Mouse (Mus musculus) CD4-positive, CD25-positive, alpha-beta regulatory T cell, adult 4 months (primary cell): ENCODE data around the gene Nkx2-3. TPM values are rescaled to one million over a fixed set of nuclear protein-coding genes. Genes with fewer than 3 reads are reported as not detected.

Experiments used
- ATAC-seq: one replicate; pipeline ENCODE4 v1.8.0; 2017
- polyA plus RNA-seq, 2 experiments: library from polyadenylated mRNA; unstranded; fragments of 100-300 nt; shearing (Covaris generic); gene quantifications; one replicate each; pipeline ENCODE4 v1.2.1; 2017

The Nkx2-3 gene
- polyA plus RNA-seq, 2 experiments from 2014 or later = not detected

GRCm38 (mm10) chr19:43619916-43620479 is 7.9 kb downstream of the Nkx2-3 start:
- ATAC-seq = no peak

GRCm38 (mm10) chr19:43623913-43624312 is 11.8 kb downstream of the Nkx2-3 start:
- peak; percentile 73 for ATAC-seq

GRCm38 (mm10) chr19:43626160-43626559 is 14.0 kb downstream of the Nkx2-3 start:
- ATAC-seq = no peak

GRCm38 (mm10) chr19:43627345-43627744 is 15.2 kb downstream of the Nkx2-3 start:
- no peak for ATAC-seq

GRCm38 (mm10) chr19:43629088-43629487 is 17.0 kb downstream of the Nkx2-3 start:
- ATAC-seq = no peak

GRCm38 (mm10) chr19:43630466-43631251 is 18.5 kb downstream of the Nkx2-3 start:
- ATAC-seq = peak; percentile 90

GRCm38 (mm10) chr19:43641833-43642232 is 29.7 kb downstream of the Nkx2-3 start:
- ATAC-seq = no peak

GRCm38 (mm10) chr19:43642843-43643242 is 30.7 kb downstream of the Nkx2-3 start:
- no peak for ATAC-seq

- ATAC-seq = no peak
These were observed 33.4 kb downstream of the Nkx2-3 start for GRCm38 (mm10) chr19:43645508-43645907.

GRCm38 (mm10) chr19:43646852-43647251 is 34.7 kb downstream of the Nkx2-3 start:
- ATAC-seq = no peak

- no peak for ATAC-seq
These were observed 35.1 kb downstream of the Nkx2-3 start for GRCm38 (mm10) chr19:43647261-43647660.

GRCm38 (mm10) chr19:43648343-43648742 is 36.2 kb downstream of the Nkx2-3 start:
- no peak for ATAC-seq

- no peak for ATAC-seq
These were observed 39.2 kb downstream of the Nkx2-3 start for GRCm38 (mm10) chr19:43651241-43651785.

GRCm38 (mm10) chr19:43655735-43656492 is 43.8 kb downstream of the Nkx2-3 start:
- ATAC-seq = no peak

GRCm38 (mm10) chr19:43659632-43660031 is 47.5 kb downstream of the Nkx2-3 start:
- ATAC-seq = no peak

GRCm38 (mm10) chr19:43660774-43661173 is 48.6 kb downstream of the Nkx2-3 start:
- ATAC-seq = no peak

- no peak for ATAC-seq
These were observed 50.2 kb downstream of the Nkx2-3 start for GRCm38 (mm10) chr19:43662176-43662967.

GRCm38 (mm10) chr19:43663471-43663870 is 51.3 kb downstream of the Nkx2-3 start:
- ATAC-seq = no peak
